Mouse (Mus musculus): ENCODE results near the gene Strip1.
A peak's percentile ranks its signal among the peaks of the same experiment; 100 is the strongest.
"Not testable (repeated sequence)": the region's sequence is repeated elsewhere in the genome, so short reads cannot be mapped to it uniquely, and the experiment has no call there.

Gene Strip1

GRCm38 (mm10) chr3:107631523-107631958, at the start of gene Strip1:
Strip1 (minus strand) TSS chr3:107631694.
- peak; percentile 94 for DNase-seq

- DNase-seq = peak; percentile 75
Observed at GRCm38 (mm10) chr3:107680790-107681576, 49.5 kb upstream of the Strip1 start.

GRCm38 (mm10) chr3:107671509-107671908, 40.0 kb upstream of the Strip1 start:
- DNase-seq = no peak

GRCm38 (mm10) chr3:107670500-107670899, 39.0 kb upstream of the Strip1 start:
- DNase-seq = no peak

GRCm38 (mm10) chr3:107668786-107669185, 37.3 kb upstream of the Strip1 start:
- no peak for DNase-seq

GRCm38 (mm10) chr3:107667426-107667825, 35.9 kb upstream of the Strip1 start:
- no peak for DNase-seq

GRCm38 (mm10) chr3:107664641-107665040, 33.1 kb upstream of the Strip1 start:
- no peak for DNase-seq

GRCm38 (mm10) chr3:107659000-107659399, 27.5 kb upstream of the Strip1 start:
- no peak for DNase-seq

- no peak for DNase-seq
Observed at GRCm38 (mm10) chr3:107656888-107657287, 25.4 kb upstream of the Strip1 start.

- DNase-seq = no peak
Observed at GRCm38 (mm10) chr3:107656151-107656550, 24.7 kb upstream of the Strip1 start.

GRCm38 (mm10) chr3:107655491-107655890, 24.0 kb upstream of the Strip1 start:
- no peak for DNase-seq

- no peak for DNase-seq
Observed at GRCm38 (mm10) chr3:107654861-107655260, 23.4 kb upstream of the Strip1 start.

GRCm38 (mm10) chr3:107652968-107653367, 21.5 kb upstream of the Strip1 start:
- DNase-seq = no peak

GRCm38 (mm10) chr3:107650276-107650675, 18.8 kb upstream of the Strip1 start:
- not testable (repeated sequence) for DNase-seq

- no peak for DNase-seq
Observed at GRCm38 (mm10) chr3:107646947-107647346, 15.5 kb upstream of the Strip1 start.

GRCm38 (mm10) chr3:107637606-107638172, 6.2 kb upstream of the Strip1 start:
- DNase-seq = no peak

- no peak for DNase-seq
Observed at GRCm38 (mm10) chr3:107636236-107636635, 4.7 kb upstream of the Strip1 start.

GRCm38 (mm10) chr3:107635836-107636235, 4.3 kb upstream of the Strip1 start:
- DNase-seq = no peak

GRCm38 (mm10) chr3:107633906-107634305, 2.4 kb upstream of the Strip1 start:
- DNase-seq = no peak

GRCm38 (mm10) chr3:107632786-107633185, 1.3 kb upstream of the Strip1 start:
- no peak for DNase-seq

- peak; percentile 34 for DNase-seq
Observed at GRCm38 (mm10) chr3:107630682-107631522, 592 bp downstream of the Strip1 start, which contains the start of gene Gm10961. Gm10961 (plus strand) TSS chr3:107631322.

- no peak for DNase-seq
Observed at GRCm38 (mm10) chr3:107629411-107629810, 2.1 kb downstream of the Strip1 start.

- peak; percentile 70 for DNase-seq
Observed at GRCm38 (mm10) chr3:107628551-107628950, 2.9 kb downstream of the Strip1 start.
